Mouse (Mus musculus) heart, adult 2 months (tissue): ENCODE data around the gene Caln1. TPM values are rescaled to one million over a fixed set of nuclear protein-coding genes. Genes with fewer than 3 reads are reported as not detected.

Experiments used
- DNase-seq, 2 experiments: peaks; one replicate each; pipeline ENCODE4 v3.0.0; 2021
- H3K27ac ChIP-seq: fragments of 200-600 bp; 2 replicates; pipeline ENCODE4 v1.8.1; 2022
- H3K27me3 ChIP-seq: fragments of 200-500 bp; 2 replicates; pipeline ENCODE4 v1.6.1; 2012; ENCODE audit warnings: mild to moderate bottlenecking, low read length, inconsistent platforms, mixed read lengths; ENCODE audit not compliant: control insufficient read depth, insufficient read depth
- H3K36me3 ChIP-seq: fragments of 200-500 bp; 2 replicates; pipeline ENCODE4 v1.6.1; 2012; ENCODE audit warnings: low read length, inconsistent platforms; ENCODE audit not compliant: control insufficient read depth, insufficient read depth
- H3K4me1 ChIP-seq: fragments of 200-500 bp; 2 replicates; pipeline ENCODE4 v1.6.1; 2011; ENCODE audit warnings: low read length; ENCODE audit not compliant: control insufficient read depth, insufficient read depth
- H3K4me3 ChIP-seq: fragments of 200-600 bp; 2 replicates; pipeline ENCODE4 v1.8.1; 2022
- H3K79me2 ChIP-seq: fragments of 200-500 bp; replicated peaks from 2 replicates; pipeline ENCODE4 v1.6.1; 2012; ENCODE audit warnings: mild to moderate bottlenecking, inconsistent platforms, low read length, moderate library complexity, mixed read lengths; ENCODE audit not compliant: control insufficient read depth, insufficient read depth
- H3K9ac ChIP-seq: fragments of 200-500 bp; 2 replicates; pipeline ENCODE4 v1.6.1; 2012; ENCODE audit warnings: low read depth, mild to moderate bottlenecking, control low read depth, inconsistent platforms, low read length, mixed read lengths
- CTCF ChIP-seq: fragments of 200-600 bp; IDR thresholded peaks from 2 replicates; pipeline ENCODE4 v1.8.1; 2022; ENCODE audit warnings: antibody characterized with exemption, mild to moderate bottlenecking, moderate library complexity
- EP300 ChIP-seq: fragments of 200-500 bp; IDR thresholded peaks from 2 replicates; pipeline ENCODE4 v1.6.1; 2011; ENCODE audit warnings: low read depth, low read length, control low read depth; ENCODE audit not compliant: insufficient read depth
- POLR2A ChIP-seq: fragments of 200-500 bp; IDR thresholded peaks from 2 replicates; pipeline ENCODE4 v1.6.1; 2011; ENCODE audit warnings: mild to moderate bottlenecking, low read depth, low read length, control low read depth; ENCODE audit not compliant: insufficient read depth
- WGBS: fragments of 180-500 bp; shearing (Covaris S2); methylation state at CpG from one replicate; pipeline ENCODE4 v1.1.7; 2018; 5-methylcytosine and 5-hydroxymethylcytosine counted together
- intact Hi-C: fragments of 180-260 bp; cut with DNase I; formaldehyde crosslinking; loops from one replicate; pipeline ENCODE4 v1.15.1; 2025
- polyA plus RNA-seq: library from polyadenylated mRNA; depleted of rRNA; stranded (reverse); fragments of >200 nt; gene quantifications from 2 replicates; pipeline ENCODE4 v1.2.3, GENCODE M21; 2012
- total RNA-seq, 2 experiments: library from RNA; stranded (reverse); gene quantifications; 2 replicates each; pipeline ENCODE4 v1.2.3; 2021

Caln1 gene
- total and polyA plus RNA-seq, 3 experiments, result not detected

GRCm38 (mm10) chr5:130811966-130812365 lies 442.7 kb downstream of the Caln1 start:
- Histone ChIP-seq H3K9ac (no peak overlapping the region), H3K4me1 (no peaks in the 10 kb centered on the region), H3K27ac (no peak overlapping the region), H3K27me3 (no peaks in the 10 kb centered on the region), H3K79me2 (no peaks in the 10 kb centered on the region), H3K4me3 (no peak overlapping the region), H3K36me3 (no peaks in the 10 kb centered on the region)
- intact Hi-C loops, result no loop called here
- no peak for TF ChIP-seq CTCF
- no peak for TF ChIP-seq POLR2A
- TF ChIP-seq EP300, result no peak
- 88% methylated on average over 3 of the region's 3 CpGs for WGBS
- DNase-seq, result no peak

GRCm38 (mm10) chr5:130812556-130812955 lies 443.3 kb downstream of the Caln1 start:
- intact Hi-C loops, result no loop called here
- 88% methylated on average over 8 of the region's 8 CpGs for WGBS
- no peak for DNase-seq
- no peaks in the 10 kb centered on the region for H3K4me1 ChIP-seq
- no peak overlapping the region for H3K27ac ChIP-seq
- H3K27me3 ChIP-seq, result no peaks in the 10 kb centered on the region
- TF ChIP-seq CTCF, result no peak
- TF ChIP-seq POLR2A, result no peak
- TF ChIP-seq EP300, result no peak
- no peak overlapping the region for H3K9ac ChIP-seq
- H3K36me3 ChIP-seq, result no peaks in the 10 kb centered on the region
- no peaks in the 10 kb centered on the region for H3K79me2 ChIP-seq
- no peak overlapping the region for H3K4me3 ChIP-seq

GRCm38 (mm10) chr5:130813089-130813488 lies 443.8 kb downstream of the Caln1 start:
- Histone ChIP-seq H3K79me2 (no peaks in the 10 kb centered on the region), H3K36me3 (no peaks in the 10 kb centered on the region), H3K4me1 (no peaks in the 10 kb centered on the region), H3K27me3 (no peaks in the 10 kb centered on the region), H3K9ac (no peak overlapping the region), H3K4me3 (no peak overlapping the region), H3K27ac (no peak overlapping the region)
- DNase-seq, result no peak
- WGBS, result 83% methylated on average over 9 of the region's 9 CpGs
- intact Hi-C loops, result no loop called here
- TF ChIP-seq POLR2A (no peak), CTCF (0 out of 2 replicates have a peak, but pooled peaks have one; percentile 19)

GRCm38 (mm10) chr5:130815352-130815751 lies 446.1 kb downstream of the Caln1 start:
- no peaks in the 10 kb centered on the region for H3K4me1 ChIP-seq
- 71% methylated on average over 5 of the region's 5 CpGs for WGBS
- no peak overlapping the region for H3K4me3 ChIP-seq
- H3K27me3 ChIP-seq, result no peaks in the 10 kb centered on the region
- H3K36me3 ChIP-seq, result no peaks in the 10 kb centered on the region
- no peaks in the 10 kb centered on the region for H3K79me2 ChIP-seq
- H3K9ac ChIP-seq, result no peak overlapping the region
- TF ChIP-seq CTCF (no peak), POLR2A (no peak), EP300 (no peak)
- no peak overlapping the region for H3K27ac ChIP-seq
- intact Hi-C loops, result no loop called here
- DNase-seq, result no peak

GRCm38 (mm10) chr5:130820021-130820648 lies 450.9 kb downstream of the Caln1 start:
- intact Hi-C loops, result no loop called here
- Histone ChIP-seq H3K27ac (no peak overlapping the region), H3K27me3 (no peaks in the 10 kb centered on the region), H3K36me3 (no peaks in the 10 kb centered on the region), H3K4me1 (no peaks in the 10 kb centered on the region), H3K79me2 (no peaks in the 10 kb centered on the region), H3K4me3 (no peak overlapping the region), H3K9ac (no peak overlapping the region)
- peak; percentile 6 to 15 for DNase-seq
- no peak for TF ChIP-seq EP300
- peak; percentile 23; the same call in 1 of the 2 replicates for TF ChIP-seq CTCF
- WGBS, result 39% methylated on average over 4 of the region's 4 CpGs

- Histone ChIP-seq H3K79me2 (no peaks in the 10 kb centered on the region), H3K4me3 (no peak overlapping the region), H3K9ac (no peak overlapping the region), H3K27me3 (no peaks in the 10 kb centered on the region), H3K27ac (no peak overlapping the region), H3K36me3 (no peaks in the 10 kb centered on the region), H3K4me1 (no peaks in the 10 kb centered on the region)
- no peak for TF ChIP-seq EP300
- no peak for TF ChIP-seq CTCF
- TF ChIP-seq POLR2A, result no peak
- intact Hi-C loops, result no loop called here
- DNase-seq, result no peak
- WGBS, result 78% methylated on average over 5 of the region's 5 CpGs
Observed at GRCm38 (mm10) chr5:130820661-130821060, 451.4 kb downstream of the Caln1 start.
